Comparison of ENCODE assay signal across 10 mouse cellular contexts in the genomic region with DNA sequence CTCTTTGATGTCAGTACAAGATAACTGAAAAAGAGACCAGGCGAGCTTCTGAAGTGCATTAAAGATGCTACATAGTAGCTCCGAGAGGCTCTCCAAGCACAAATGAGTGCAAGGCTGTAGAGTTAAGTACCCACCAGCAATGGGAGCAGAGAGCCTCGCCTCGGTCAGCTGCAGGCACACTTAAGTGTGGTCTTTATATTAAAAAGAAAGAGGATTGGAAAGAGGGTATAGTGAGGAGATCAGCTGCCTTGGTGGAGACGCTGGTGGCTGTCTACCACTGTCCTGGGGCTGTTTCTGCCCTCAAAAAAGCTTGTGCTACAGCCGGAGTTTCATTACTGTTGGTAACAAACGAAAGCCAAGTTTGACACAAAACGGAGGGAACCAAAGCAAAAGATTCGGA.
A peak's percentile ranks its signal among the peaks of the same experiment; 100 is the strongest.
DNase-seq lines count a peak whose midpoint lies in the region; ATAC-seq and TF ChIP-seq lines count a peak whose summit lies in the region.
"Had no signal": no experiment of that assay in that cellular context is flagged by ENCODE, and none has a peak within 500 bp of the region (broad histone marks: within the 10 kb centered on the region; RNA-seq: fewer than 3 reads in every experiment).

No protein-coding gene starts in this region.

- H3K27me3 ChIP-seq in cerebellum, adult 2 months (ENCODE audit: control insufficient read depth, insufficient read depth, low read length), result no peaks in the 10 kb centered on the region
- no peaks in the 10 kb centered on the region for H3K27me3 ChIP-seq in kidney, adult 2 months (replicated peaks; ENCODE audit: control insufficient read depth, insufficient read depth, low read length)
- H3K27me3 ChIP-seq in kidney, embryonic 15.5 days, result peaks cover 18% of the 10 kb centered on the region
- 0 out of 2 replicates have a peak, but pooled peaks cover 3% of the 10 kb centered on the region for H3K27me3 ChIP-seq in forebrain, embryonic 15.5 days
- H3K27me3 ChIP-seq: limb, embryonic 15.5 days had no signal

- H3K27ac ChIP-seq in cerebellum, adult 2 months (ENCODE audit: insufficient read depth, low read length), result peak overlapping the region; percentile 96
- H3K27ac ChIP-seq in kidney, adult 2 months (ENCODE audit: insufficient read depth, low read depth, low read length), result peak overlapping the region; percentile 97
- no peak overlapping the region for H3K27ac ChIP-seq in kidney, embryonic 15.5 days
- peak overlapping the region; percentile 100 for H3K27ac ChIP-seq in forebrain, embryonic 15.5 days (replicated peaks)
- H3K27ac ChIP-seq: embryonic facial prominence, embryonic 13.5 days; limb, embryonic 15.5 days had no signal

- TF ChIP-seq CTCF in cerebellum, adult 2 months (IDR thresholded peaks at IDR 0.05; ENCODE audit: borderline replicate concordance, insufficient read depth, low read depth, low read length), result no peak
- no peak for TF ChIP-seq CTCF in kidney, adult 2 months (conservative IDR thresholded peaks at IDR 0.05; ENCODE audit: insufficient read depth, insufficient read length, low read depth, low read length)
- no peak for TF ChIP-seq CTCF in lung, adult 2 months (IDR thresholded peaks at IDR 0.05; ENCODE audit: insufficient read depth, low read length)

- no peak for TF ChIP-seq POLR2A in cerebellum, adult 2 months (IDR thresholded peaks at IDR 0.05; ENCODE audit: borderline replicate concordance, insufficient read depth, low read length)
- TF ChIP-seq POLR2A in kidney, adult 2 months (IDR thresholded peaks at IDR 0.05; ENCODE audit: low read depth, low read length), result no peak
- no peak for TF ChIP-seq POLR2A in lung, adult 2 months (IDR thresholded peaks at IDR 0.05; ENCODE audit: borderline replicate concordance, extremely low read depth, low read depth, low read length)

- no peaks in the 10 kb centered on the region for H3K9me3 ChIP-seq in kidney, embryonic 15.5 days (replicated peaks)
- no peaks in the 10 kb centered on the region for H3K9me3 ChIP-seq in forebrain, embryonic 15.5 days
- H3K9me3 ChIP-seq: embryonic facial prominence, embryonic 13.5 days; limb, embryonic 15.5 days had no signal

- no peak overlapping the region for H3K4me2 ChIP-seq in kidney, embryonic 15.5 days
- peak overlapping the region; percentile 40 for H3K4me2 ChIP-seq in forebrain, embryonic 15.5 days (replicated peaks)
- H3K4me2 ChIP-seq: embryonic facial prominence, embryonic 13.5 days; limb, embryonic 15.5 days had no signal

- no peaks in the 10 kb centered on the region for H3K36me3 ChIP-seq in kidney, adult 2 months (ENCODE audit: control insufficient read depth, insufficient read depth, low read length)
- no peaks in the 10 kb centered on the region for H3K36me3 ChIP-seq in kidney, embryonic 15.5 days
- no peaks in the 10 kb centered on the region for H3K36me3 ChIP-seq in forebrain, embryonic 15.5 days

- H3K4me3 ChIP-seq in cerebellum, adult 2 months (replicated peaks; ENCODE audit: insufficient read depth, low read depth, low read length), result peak overlapping the region; percentile 54
- H3K4me3 ChIP-seq in kidney, adult 2 months (ENCODE audit: insufficient read depth, low read depth, low read length), result 0 out of 2 replicates have a peak overlapping the region, but pooled peaks have one; percentile 4
- H3K4me3 ChIP-seq in kidney, embryonic 15.5 days (replicated peaks), result no peak overlapping the region
- peak overlapping the region; percentile 25 for H3K4me3 ChIP-seq in forebrain, embryonic 15.5 days
- H3K4me3 ChIP-seq in lung, adult 2 months (replicated peaks; ENCODE audit: extremely low read depth, low read depth, low read length), result no peak overlapping the region
- H3K4me3 ChIP-seq: embryonic facial prominence, embryonic 13.5 days; limb, embryonic 15.5 days had no signal

- H3K9ac ChIP-seq in kidney, embryonic 15.5 days, result no peak overlapping the region
- peak overlapping the region; percentile 45 for H3K9ac ChIP-seq in forebrain, embryonic 15.5 days (replicated peaks)
- H3K9ac ChIP-seq: embryonic facial prominence, embryonic 13.5 days; limb, embryonic 15.5 days had no signal

- 4% methylated on average over 9 of the region's 9 CpGs for WGBS in cerebellum, adult 2 months
- 50% methylated on average over 9 of the region's 9 CpGs for WGBS in kidney, adult 2 months
- WGBS in kidney, embryonic 15.5 days, result 85% methylated on average over 9 of the region's 9 CpGs
- 43% methylated on average over 9 of the region's 9 CpGs for WGBS in forebrain, embryonic 15.5 days
- 42% methylated on average over 9 of the region's 9 CpGs for WGBS in lung, adult 2 months

- peak; percentile 51 to 70 for DNase-seq in cerebellum, adult 2 months
- no peak for DNase-seq in cerebellum, adult 11-12 months
- DNase-seq in kidney, adult 2 months, result no peak
- peak; percentile 59 for DNase-seq in 3134 (ENCODE audit: extremely low read depth, insufficient read length, low spot score)
- no peak for DNase-seq in lung, adult 2 months
- DNase-seq in gastrocnemius, postnatal 10 days, result no peak

- no peak for ATAC-seq in kidney, embryonic 15.5 days (replicated peaks; ENCODE audit: low FRiP score)
- no peak for ATAC-seq in forebrain, embryonic 15.5 days (replicated peaks)

- peaks cover 19% of the 10 kb centered on the region for H3K4me1 ChIP-seq in cerebellum, adult 2 months (ENCODE audit: control insufficient read depth, insufficient read depth, low read length)
- peaks cover 25% of the 10 kb centered on the region for H3K4me1 ChIP-seq in kidney, adult 2 months (ENCODE audit: control insufficient read depth, insufficient read depth, low read length)
- peaks cover 24% of the 10 kb centered on the region for H3K4me1 ChIP-seq in kidney, embryonic 15.5 days
- H3K4me1 ChIP-seq in forebrain, embryonic 15.5 days, result peaks cover 39% of the 10 kb centered on the region
- H3K4me1 ChIP-seq in lung, adult 2 months (ENCODE audit: control insufficient read depth, insufficient read depth, low read length), result peaks cover 4% of the 10 kb centered on the region

Comparison
In these comparisons a context has a peak if more than half of its experiments do, and no peak if none do; other contexts are left out.
1. DNase-seq: peak in cerebellum, adult 2 months (2 of 2) and 3134 (single experiment); none in cerebellum, adult 11-12 months (single experiment), kidney, adult 2 months (single experiment), lung, adult 2 months (single experiment) and gastrocnemius, postnatal 10 days (single experiment).
2. H3K4me3 ChIP-seq: peak in cerebellum, adult 2 months (single experiment), kidney, adult 2 months (single experiment) and forebrain, embryonic 15.5 days (single experiment); none in kidney, embryonic 15.5 days (single experiment) and lung, adult 2 months (single experiment).